Mouse (Mus musculus) gastrocnemius, adult 18-20 months (tissue): ENCODE measurements around the gene Arl2. TPM values are rescaled to one million over a fixed set of nuclear protein-coding genes. Genes with fewer than 3 reads are reported as not detected.
A peak's percentile ranks its signal among the peaks of the same experiment; 100 is the strongest.
"Not testable (repeated sequence)": the region's sequence is repeated elsewhere in the genome, so short reads cannot be mapped to it uniquely, and the experiment has no call there.

Experiments used
- DNase-seq: peaks from one replicate; pipeline ENCODE4 v3.0.0; 2021; ENCODE audit warnings: low spot score
- long read RNA-seq, 2 experiments: library from polyadenylated mRNA; stranded (forward); transcript quantifications; one replicate each; pipeline ENCODE4 v2.0.0; 2021
- total RNA-seq, 2 experiments: library from RNA; stranded (reverse); gene quantifications; 2 replicates each; pipeline ENCODE4 v1.2.3; 2021

The Arl2 gene
- total RNA-seq, result 10 to 100 TPM; 73.7 to 73.9 TPM
- long read RNA-seq, experiment 1, transcript Arl2-201 (5 exons, 1,286 nt), result major isoform, 66 of 72 reads
- long read RNA-seq, experiment 1, partial matches to known transcripts, result 5 of 72 reads
- long read RNA-seq, experiment 1, other reads (novel, unspliced or antisense), result 1 of 72 reads
- long read RNA-seq, experiment 2, transcript Arl2-201 (5 exons, 1,286 nt), result major isoform, 71 of 79 reads
- long read RNA-seq, experiment 2, partial matches to known transcripts, result 3 of 79 reads
- long read RNA-seq, experiment 2, other reads (novel, unspliced or antisense), result 5 of 79 reads

DNA sequence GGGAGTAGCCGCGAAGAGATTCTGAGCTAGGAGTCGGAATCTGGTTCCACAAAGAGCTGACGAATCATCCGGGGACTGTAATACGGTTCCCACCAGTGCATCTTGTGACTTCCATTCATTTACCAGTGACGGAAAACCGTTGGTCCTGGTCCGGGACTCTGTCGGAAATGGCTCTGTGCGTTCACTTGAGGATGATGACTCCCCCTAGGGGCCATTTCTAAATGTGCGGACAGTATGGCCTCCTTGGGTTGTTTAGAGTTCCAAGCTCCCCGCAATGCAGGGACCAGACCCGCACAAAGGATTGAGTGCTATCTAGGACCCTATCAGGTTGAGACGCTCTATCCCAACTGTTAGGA lies at the start of gene Arl2:
Gene Arl2 (minus strand): TSS at position 155 of the 356 bp plus-strand sequence.
- peak; percentile 82 for DNase-seq

GRCm38 (mm10) chr19:6184131-6184530 lies 42.8 kb upstream of the Arl2 start, which contains the start of gene Majin:
Majin (plus strand) TSS chr19:6184388.
- no peak for DNase-seq

DNA sequence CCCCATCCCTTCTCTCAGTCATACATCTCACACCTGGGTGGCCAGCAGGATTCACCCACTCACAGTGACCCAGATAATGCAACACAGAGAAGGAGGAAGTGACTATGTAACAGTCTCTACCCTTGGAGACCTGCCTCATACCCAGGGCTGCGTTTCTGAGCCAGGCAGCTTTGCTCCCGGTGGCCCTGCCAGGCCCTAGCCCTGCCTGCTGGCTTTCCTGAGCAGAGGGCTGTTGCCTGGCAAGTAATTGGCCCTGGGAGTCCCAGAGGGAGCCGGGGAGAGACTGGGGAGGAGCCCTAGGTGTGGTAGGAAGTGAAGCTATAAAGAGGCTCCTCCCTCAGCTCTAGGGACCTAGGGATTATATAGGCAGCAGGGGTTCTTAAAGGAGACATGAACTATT lies 41.2 kb upstream of the Arl2 start:
- no peak for DNase-seq

DNA sequence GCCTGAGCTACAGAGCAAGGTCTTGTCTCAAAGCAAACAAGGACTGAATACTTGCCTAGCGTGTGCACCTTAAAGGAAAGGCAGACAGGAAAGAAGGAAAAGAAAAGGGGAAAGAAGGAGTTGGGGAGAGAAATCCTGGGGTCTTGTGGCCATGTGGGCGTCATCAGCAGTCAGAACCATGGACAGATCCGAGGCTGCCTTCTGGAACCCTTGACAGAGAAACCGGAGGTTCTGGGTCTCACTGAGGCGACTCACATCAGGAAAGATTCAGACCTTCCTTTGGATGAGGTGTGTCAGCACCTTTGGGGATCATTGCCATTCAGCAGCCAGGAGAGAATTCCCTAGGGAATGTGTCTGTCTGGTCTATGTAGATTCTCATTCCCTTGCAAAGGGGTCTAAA lies 40.3 kb upstream of the Arl2 start:
- no peak for DNase-seq

- DNase-seq, result no peak
Measured at GRCm38 (mm10) chr19:6178775-6179174, 37.4 kb upstream of the Arl2 start.

GRCm38 (mm10) chr19:6174771-6175170 lies 33.4 kb upstream of the Arl2 start:
- no peak for DNase-seq

DNA sequence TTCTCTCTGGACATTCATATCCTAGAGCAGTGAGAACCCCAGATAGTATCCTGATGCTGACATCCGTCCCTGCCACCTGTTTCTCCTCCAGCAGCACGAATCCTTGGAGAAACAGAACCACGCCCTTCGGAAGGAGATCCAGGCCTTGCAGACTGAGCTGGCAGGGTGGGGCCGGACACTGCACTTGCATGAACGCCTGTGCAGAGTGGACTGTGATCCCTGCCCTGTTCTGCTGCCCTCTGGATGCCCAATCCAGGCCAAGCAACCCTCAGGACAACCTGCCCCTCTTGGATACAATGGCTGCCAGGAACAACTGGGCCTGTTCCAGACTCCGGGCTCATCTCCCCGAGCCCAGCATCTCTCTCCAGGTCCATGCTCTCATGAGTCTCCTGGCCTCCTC lies 29.9 kb upstream of the Arl2 start:
- no peak for DNase-seq

GRCm38 (mm10) chr19:6166750-6167149 lies 25.4 kb upstream of the Arl2 start:
- no peak for DNase-seq

GRCm38 (mm10) chr19:6163872-6164547 lies 22.7 kb upstream of the Arl2 start:
- DNase-seq, result peak; percentile 27

DNA sequence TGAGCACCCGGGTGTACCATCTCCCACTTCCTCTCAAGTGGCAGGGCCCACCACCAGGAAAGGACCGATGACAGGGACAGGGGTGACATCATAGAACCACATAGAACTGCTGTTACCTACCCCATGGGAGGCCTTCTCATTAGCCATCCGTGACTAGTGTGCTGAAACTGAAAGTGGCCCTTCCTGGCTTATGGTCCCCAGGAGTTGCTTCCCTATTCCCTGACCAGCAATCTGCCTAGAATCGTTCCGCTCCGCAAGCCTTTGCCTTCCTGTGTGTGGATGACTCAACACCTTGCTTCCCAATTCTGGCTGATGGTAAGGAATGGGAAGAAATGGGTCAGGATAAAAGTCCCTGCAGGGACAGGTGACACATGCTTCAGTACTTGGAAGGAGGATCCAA lies 15.9 kb upstream of the Arl2 start:
- no peak for DNase-seq

GRCm38 (mm10) chr19:6156372-6156771 lies 15.0 kb upstream of the Arl2 start:
- no peak for DNase-seq

DNA sequence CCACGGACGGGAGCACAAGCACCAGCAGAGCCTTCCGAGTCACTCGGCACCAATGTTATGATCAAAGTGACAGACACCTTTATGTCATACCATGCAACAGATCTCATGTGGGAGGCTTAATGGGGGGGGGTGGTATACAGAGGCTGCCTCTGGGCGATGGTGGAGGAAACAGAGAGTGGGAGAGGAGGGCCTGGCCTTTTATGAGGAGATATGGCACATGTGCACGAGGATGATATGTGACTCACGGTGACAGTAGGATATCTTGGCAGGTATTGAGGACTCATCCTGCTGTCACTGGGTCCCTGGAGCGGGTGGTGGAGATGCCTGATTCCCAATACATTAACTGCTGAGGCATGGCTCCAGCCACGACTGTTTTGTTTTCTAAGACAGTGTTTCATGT lies 13.8 kb upstream of the Arl2 start:
- DNase-seq, result no peak

DNA sequence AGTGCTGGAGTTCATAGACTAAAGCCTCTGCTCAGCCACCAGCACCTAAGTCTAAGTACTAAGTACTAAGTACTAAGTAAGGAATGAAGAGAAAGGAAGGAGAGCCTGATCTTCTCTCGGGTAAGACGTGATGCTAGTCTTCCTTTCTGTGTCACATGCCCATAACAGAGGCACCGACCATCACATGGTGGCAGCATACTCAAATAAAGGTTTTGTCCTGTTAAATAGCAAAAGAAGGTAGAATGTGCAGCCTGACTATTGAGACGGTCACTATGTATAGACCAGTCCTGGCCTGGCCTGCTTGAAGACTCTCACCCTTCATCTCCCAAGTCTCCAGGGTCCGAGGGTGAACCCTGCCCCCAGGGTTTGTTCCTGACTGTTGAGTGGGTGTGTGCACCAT lies 3.5 kb upstream of the Arl2 start:
- no peak for DNase-seq

DNA sequence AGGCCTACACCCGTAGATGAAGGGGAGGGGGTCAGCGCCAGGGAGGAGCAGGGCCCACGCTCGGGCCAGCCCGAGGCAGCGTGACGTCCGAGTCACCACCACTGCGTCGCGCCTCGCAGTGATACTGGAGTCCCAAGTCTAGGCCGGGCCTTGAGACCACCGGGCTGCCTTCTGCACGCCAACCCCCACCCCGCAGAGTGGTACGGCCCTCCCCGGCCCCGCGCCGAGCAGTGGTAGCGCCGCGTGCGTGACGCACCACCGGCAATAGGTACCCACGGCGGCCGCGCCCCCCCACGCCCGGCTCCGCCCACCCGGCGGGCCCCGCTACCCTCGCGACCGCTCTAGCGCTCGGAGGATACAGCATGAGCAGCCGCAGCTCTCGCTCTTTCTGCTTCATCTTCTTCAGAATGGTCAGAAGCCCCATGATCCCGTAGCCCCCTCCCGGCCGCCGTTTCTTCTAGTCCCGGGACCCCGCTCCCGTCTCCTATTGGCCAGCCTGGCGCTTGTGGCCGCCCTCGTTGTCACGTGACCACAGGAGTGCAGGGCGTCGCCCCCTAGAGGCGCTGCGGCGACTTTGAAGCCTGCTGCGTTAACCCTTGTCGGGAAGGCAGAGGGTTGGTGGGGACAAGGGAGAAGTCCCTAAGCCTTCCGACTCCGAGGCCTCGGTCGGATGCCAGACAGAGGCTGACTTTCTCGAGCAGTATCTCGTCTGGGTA lies 512 bp downstream of the Arl2 start, which contains the start of gene Batf2:
Gene Batf2 (plus strand): TSS at position 306 of the 716 bp plus-strand sequence.
- peak; percentile 91 for DNase-seq

DNA sequence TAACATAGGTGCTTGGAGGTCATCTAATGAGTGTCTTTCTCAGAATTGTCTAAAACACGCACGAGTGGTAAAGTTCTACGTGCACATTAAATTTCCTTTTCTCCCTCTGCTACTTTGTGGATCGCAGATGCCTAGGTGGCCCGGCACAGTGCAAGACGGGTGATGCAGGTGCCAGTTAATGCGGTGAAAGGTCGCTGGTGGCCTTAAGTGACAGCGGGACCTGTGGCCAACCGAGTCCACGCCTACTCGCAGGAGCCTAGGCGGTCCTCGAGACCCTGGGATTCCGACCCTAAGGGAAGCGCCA lies 1.0 kb downstream of the Arl2 start:
- DNase-seq, result no peak

GRCm38 (mm10) chr19:6139701-6140100 lies 1.6 kb downstream of the Arl2 start:
- no peak for DNase-seq

GRCm38 (mm10) chr19:6136397-6136796 lies 5.0 kb downstream of the Arl2 start:
- DNase-seq, result no peak

GRCm38 (mm10) chr19:6133197-6133596 lies 8.2 kb downstream of the Arl2 start:
- DNase-seq, result not testable (repeated sequence)

- no peak for DNase-seq
Measured at GRCm38 (mm10) chr19:6132171-6132827, 9.0 kb downstream of the Arl2 start.

DNA sequence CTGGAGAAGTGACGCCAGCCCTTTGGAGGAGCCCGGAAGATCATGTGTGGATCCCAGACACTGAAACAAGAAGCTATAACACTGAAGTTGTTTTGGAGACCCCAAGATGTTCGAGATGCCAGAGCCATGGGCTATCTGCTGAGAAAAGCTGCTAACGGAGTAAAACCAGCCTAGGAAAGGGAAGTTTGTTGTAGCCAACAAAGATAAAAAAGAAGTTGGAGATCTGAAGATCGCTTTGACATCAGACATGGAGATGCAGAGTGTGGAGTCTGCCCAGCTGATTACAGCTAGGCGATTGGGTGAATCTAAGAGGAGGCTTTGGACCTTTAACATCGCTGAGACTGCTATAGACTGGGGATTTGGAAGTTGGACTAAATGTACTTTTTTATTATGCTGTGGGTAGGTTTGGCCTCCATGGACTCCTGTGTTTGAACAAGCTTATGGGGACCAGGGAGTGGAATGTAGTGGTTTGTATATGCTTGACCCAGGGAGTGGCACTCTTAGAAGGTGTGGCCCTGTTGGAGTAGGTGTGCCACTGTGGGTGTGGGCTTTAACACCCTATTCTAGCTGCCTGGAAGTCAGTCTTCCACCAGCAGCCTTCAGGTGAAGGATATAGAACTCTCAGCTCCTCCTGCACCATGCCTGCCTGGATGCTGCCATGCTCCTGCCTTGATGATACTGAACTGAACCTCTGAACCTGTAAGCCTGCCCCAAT lies 10.8 kb downstream of the Arl2 start:
- not testable (repeated sequence) for DNase-seq

DNA sequence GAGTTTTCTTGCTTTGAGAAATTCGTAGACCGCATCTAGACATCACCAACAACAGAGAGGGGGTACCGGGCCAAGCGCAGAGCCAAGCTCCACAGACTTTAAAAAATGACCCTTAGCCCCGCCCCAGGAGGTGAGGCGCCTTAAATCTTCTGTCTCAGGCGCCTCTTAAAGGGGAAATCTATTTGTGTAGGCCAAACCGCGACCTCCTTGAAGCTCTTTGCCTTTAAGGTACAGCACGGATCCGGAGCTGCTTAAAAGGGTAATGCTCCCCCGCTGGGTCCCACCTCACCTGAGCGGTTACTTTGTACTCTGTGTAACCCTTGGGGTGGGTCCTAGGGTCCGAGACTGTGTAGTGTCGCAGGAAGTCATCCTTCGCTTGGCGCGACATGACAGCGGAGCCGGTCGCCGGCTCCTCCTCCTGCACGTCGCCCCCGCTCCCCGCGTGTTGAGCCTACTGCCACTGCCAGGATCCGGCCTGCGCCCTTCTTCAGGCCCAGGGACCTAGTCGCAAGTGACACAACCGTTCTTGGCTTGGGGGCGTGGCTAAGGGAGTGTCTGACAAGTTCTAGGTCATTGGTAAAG lies 13.5 kb downstream of the Arl2 start, which contains the start of gene Snx15:
Gene Snx15 (minus strand): TSS at position 545 of the 582 bp plus-strand sequence.
- DNase-seq, result peak; percentile 95
